28 mouse cellular contexts compared by ENCODE assay signal in the genomic region with DNA sequence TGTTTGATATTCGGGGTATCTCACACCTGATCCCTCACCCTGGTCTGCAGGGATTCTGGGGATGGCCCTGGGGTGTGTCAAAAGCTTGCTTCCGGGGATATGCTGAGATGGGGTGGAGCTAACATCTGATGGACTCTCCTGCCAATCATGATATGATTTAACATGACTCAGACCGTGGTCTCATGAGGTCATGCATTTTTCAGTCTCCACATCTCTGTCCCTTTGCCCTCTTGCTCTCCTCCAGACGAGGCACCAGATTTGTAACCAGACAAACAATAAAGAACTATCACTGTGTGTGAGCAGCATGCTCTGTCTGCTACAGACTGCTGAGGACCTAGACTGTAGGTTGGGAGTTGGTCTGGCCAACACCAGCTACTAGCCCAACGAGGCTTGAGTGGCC. TPM values are rescaled to one million over a fixed set of nuclear protein-coding genes. Genes with fewer than 3 reads are reported as not detected.
"Had no signal": no experiment of that assay in that cellular context is flagged by ENCODE, and none has a peak within 500 bp of the region (broad histone marks: within the 10 kb centered on the region; RNA-seq: fewer than 3 reads in every experiment).

No protein-coding gene starts in this region.

- H3K9ac ChIP-seq: heart, embryonic 13.5 days; heart, embryonic 15.5 days; hindbrain, embryonic 14.5 days; intestine, embryonic 15.5 days; limb, embryonic 12.5 days; liver, embryonic 13.5 days had no signal

- H3K27ac ChIP-seq: heart, adult 2 months; heart, embryonic 13.5 days; heart, embryonic 15.5 days; hindbrain, embryonic 14.5 days; intestine, embryonic 15.5 days; layer of hippocampus, adult 2 months; left cerebral cortex, adult 2 months; limb, embryonic 10.5 days; limb, embryonic 12.5 days; liver, embryonic 13.5 days had no signal

- H3K36me3 ChIP-seq: intestine, embryonic 15.5 days; limb, embryonic 10.5 days; limb, embryonic 12.5 days; liver, embryonic 13.5 days had no signal

- ATAC-seq: hindbrain, embryonic 16.5 days; inflammation-experienced regulatory T-cells, adult 6 months; intestine, embryonic 15.5 days; intestine, postnatal 0 days had no signal

- DNase-seq: gastrocnemius, postnatal 14 days; gastrocnemius, postnatal 36 days; heart, adult 11 months; heart, adult 2 months; heart, postnatal 14 days; heart, postnatal 36 days; kidney, adult 18-20 months; kidney, adult 8-10 months; kidney, postnatal 10 days; kidney, postnatal 25 days; kidney, postnatal 4 days; liver; liver, embryonic 13.5 days had no signal

- H3K27me3 ChIP-seq: heart, embryonic 15.5 days; intestine, embryonic 15.5 days; liver, embryonic 13.5 days had no signal

- H3K4me3 ChIP-seq: heart, adult 2 months; heart, embryonic 13.5 days; heart, embryonic 15.5 days; intestine, embryonic 15.5 days; layer of hippocampus, adult 2 months; left cerebral cortex, adult 2 months; limb, embryonic 10.5 days; limb, embryonic 12.5 days; liver, embryonic 13.5 days had no signal

- H3K4me2 ChIP-seq: heart, embryonic 11.5 days; heart, embryonic 13.5 days; heart, embryonic 15.5 days; hindbrain, embryonic 14.5 days; intestine, embryonic 15.5 days; limb, embryonic 12.5 days; liver, embryonic 11.5 days; liver, embryonic 13.5 days had no signal

- H3K9me3 ChIP-seq: intestine, embryonic 15.5 days; liver, embryonic 13.5 days had no signal

RNA-seq across cellular contexts. Expression of gene Erfe, which starts 4.1 kb away (rescaled TPM):
- polyA plus RNA-seq: inflammation-experienced regulatory T-cells, adult 6 months had no signal

RNA-seq across cellular contexts. Expression of gene Klhl30, which starts 11.3 kb away (rescaled TPM):
- polyA plus RNA-seq: inflammation-experienced regulatory T-cells, adult 6 months had no signal

RNA-seq across cellular contexts. Expression of gene Espnl, which starts 40.2 kb away (rescaled TPM):
- polyA plus RNA-seq: heart, postnatal 0 days; inflammation-experienced regulatory T-cells, adult 6 months; intestine, postnatal 0 days; kidney, embryonic 14.5 days; limb, embryonic 10.5 days; liver, embryonic 13.5 days had no signal
